Mouse (Mus musculus): ENCODE data around the gene Klhl15.

- TF ChIP-seq GATA1 (IDR thresholded peaks at IDR 0.05; ENCODE audit: borderline replicate concordance, low read length) (no peak), FLI1 (IDR thresholded peaks at IDR 0.05; ENCODE audit: low read length) (no peak)
These were observed 967 bp upstream of the Klhl15 start for GRCm38 (mm10) chrX:94233432-94233831.

All from megakaryocyte, embryonic 14.5 days (primary cell).